Mouse (Mus musculus): ENCODE results near the gene Olfr91. TPM values are rescaled to one million over a fixed set of nuclear protein-coding genes. Genes with fewer than 3 reads are reported as not detected.

Olfr91 gene
- polyA plus RNA-seq (2012; rRNA removed; ENCODE audit: low replicate concordance): not detected in 2 replicates

DNA sequence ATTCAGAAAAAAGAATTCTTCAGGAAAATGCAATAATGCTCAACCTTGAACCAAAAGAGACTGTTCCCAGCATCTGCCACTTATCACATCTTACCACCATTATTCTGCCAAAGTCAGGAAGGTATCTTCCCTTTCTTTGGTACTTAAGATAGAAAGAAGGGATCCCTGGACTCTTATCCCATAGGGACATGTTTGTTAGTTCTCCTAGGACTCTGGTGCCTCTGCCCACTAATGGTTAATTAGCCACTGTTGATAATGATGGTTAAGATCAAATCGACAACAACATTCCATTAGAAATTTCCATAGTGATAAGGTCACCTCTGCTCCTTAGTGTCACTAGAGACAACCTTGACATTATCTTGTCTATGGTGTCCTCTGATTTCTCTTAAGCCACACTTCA, at the start of gene Olfr91:
Gene Olfr91 (minus strand): TSS at position 101 of the 400 bp plus-strand sequence.

DNA sequence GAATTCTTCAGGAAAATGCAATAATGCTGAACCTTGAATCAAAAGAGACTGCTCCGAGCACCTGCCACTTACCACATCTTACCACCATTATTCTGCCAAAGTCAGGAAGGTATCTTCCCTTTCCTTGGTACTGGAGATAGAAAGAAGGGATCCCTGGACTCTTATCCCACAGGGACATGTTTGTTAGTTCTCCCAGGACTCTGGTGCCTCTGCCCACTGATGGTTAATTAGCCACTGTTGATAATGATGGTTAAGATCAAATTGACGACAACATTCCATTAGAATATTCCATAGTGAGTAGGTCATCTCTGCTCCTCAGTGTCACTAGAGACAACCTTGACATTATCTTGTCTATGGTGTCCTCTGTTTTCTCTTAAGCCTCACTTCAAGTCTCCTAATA, 21.9 kb upstream of the Olfr91 start, which contains the start of gene Olfr92:
Gene Olfr92 (minus strand): TSS at position 101 of the 400 bp plus-strand sequence.

DNA sequence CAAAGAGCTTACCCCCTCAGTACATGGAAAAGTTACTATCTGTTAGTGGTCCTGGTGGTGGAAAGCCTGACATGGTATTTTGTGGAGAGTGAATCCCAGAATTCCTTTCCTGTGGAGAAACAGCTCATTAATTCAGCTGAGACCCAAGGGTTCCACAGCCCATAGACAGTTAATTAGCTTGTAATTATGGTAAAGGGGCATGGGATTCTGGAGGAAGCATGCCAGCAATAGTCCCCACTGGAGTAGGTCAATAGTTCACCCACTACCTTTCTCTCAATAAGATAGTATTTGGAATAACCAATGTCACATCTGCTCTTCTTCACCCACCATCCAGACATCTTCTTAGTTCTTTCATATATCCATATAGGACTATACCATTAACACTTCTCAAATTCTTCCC, 9.7 kb downstream of the Olfr91 start, which contains the start of gene Olfr90:
Gene Olfr90 (minus strand): TSS at position 101 of the 400 bp plus-strand sequence.

DNA sequence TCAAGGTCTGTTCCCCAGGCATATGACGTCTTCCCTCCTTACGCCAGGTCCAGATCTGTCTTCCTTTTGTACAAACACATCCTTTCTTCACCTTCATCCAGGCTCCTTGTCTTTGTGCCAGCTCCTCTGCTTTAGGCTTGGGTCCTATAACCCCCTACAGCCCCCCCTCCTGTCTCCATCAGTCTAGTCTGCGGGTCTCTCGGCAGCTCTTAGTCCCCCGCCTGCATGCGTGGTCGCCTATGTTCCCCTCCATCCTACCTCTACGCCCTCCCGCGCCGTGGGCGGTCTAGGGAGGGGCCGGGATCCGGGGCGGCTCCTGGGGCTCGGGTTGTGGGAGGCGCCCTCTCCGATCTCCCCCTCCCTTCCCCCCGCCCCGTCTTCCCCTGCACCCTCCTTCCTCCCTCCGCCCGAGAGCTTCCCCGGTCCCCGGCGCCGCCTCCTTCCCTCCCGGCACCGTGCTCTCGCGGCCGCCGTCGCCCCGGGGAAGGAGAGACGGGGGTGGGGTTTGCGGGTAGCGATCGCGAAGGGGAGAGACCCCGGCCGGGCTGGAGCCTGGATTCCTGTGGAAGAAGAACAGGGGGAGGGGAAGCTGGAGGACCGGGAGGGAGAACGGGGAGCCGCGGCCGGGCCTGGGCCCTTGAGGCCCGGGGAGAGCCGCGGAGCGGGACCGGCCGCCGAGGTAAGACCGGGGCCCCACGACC, 52.3 kb downstream of the Olfr91 start, which contains the start of gene Gabbr1:
Gene Gabbr1 (plus strand): TSS at position 356 of the 701 bp plus-strand sequence.

Other genes with a start within 250 kb of the Olfr91 start
- gene Trim15, start 231.1 kb downstream of the Olfr91 start, polyA plus RNA-seq (2012; rRNA removed; ENCODE audit: low replicate concordance): 0.10 TPM in 1 of 2 replicates, not detected in the other
- 0.04 and 0.06 TPM in 2 replicates for gene Trim10, start 228.7 kb downstream of the Olfr91 start, polyA plus RNA-seq (2012; rRNA removed; ENCODE audit: low replicate concordance)
- not detected in 2 replicates for gene Trim40, start 208.2 kb downstream of the Olfr91 start, polyA plus RNA-seq (2012; rRNA removed; ENCODE audit: low replicate concordance)
- not detected in 2 replicates for gene Trim31, start 200.2 kb downstream of the Olfr91 start, polyA plus RNA-seq (2012; rRNA removed; ENCODE audit: low replicate concordance)
- 0.54 and 2.1 TPM in 2 replicates for gene Rnf39, start 155.4 kb downstream of the Olfr91 start, polyA plus RNA-seq (2012; rRNA removed; ENCODE audit: low replicate concordance)
- gene Ppp1r11, start 146.5 kb downstream of the Olfr91 start, polyA plus RNA-seq (2012; rRNA removed; ENCODE audit: low replicate concordance): 34.2 and 43.5 TPM in 2 replicates
- 25.6 and 47.3 TPM in 2 replicates for gene Znrd1, start 139.7 kb downstream of the Olfr91 start, polyA plus RNA-seq (2012; rRNA removed; ENCODE audit: low replicate concordance)
- 2.5 and 4.2 TPM in 2 replicates for gene Znrd1as, start 139.7 kb downstream of the Olfr91 start, polyA plus RNA-seq (2012; rRNA removed; ENCODE audit: low replicate concordance)
- gene 2410137M14Rik, start 117.0 kb downstream of the Olfr91 start, polyA plus RNA-seq (2012; rRNA removed; ENCODE audit: low replicate concordance): 0.19 TPM in 1 of 2 replicates, not detected in the other
- 0.19 and 0.95 TPM in 2 replicates for gene H2-M5, start 108.7 kb downstream of the Olfr91 start, polyA plus RNA-seq (2012; rRNA removed; ENCODE audit: low replicate concordance)
- gene Zfp57, start 97.1 kb downstream of the Olfr91 start, polyA plus RNA-seq (2012; rRNA removed; ENCODE audit: low replicate concordance): 7.8 and 20.5 TPM in 2 replicates
- not detected in 2 replicates for gene Mog, start 74.9 kb downstream of the Olfr91 start, polyA plus RNA-seq (2012; rRNA removed; ENCODE audit: low replicate concordance)
- 30.9 and 71.8 TPM in 2 replicates for gene Gabbr1, start 52.3 kb downstream of the Olfr91 start, polyA plus RNA-seq (2012; rRNA removed; ENCODE audit: low replicate concordance)
- gene Olfr90, start 9.8 kb downstream of the Olfr91 start, polyA plus RNA-seq (2012; rRNA removed; ENCODE audit: low replicate concordance): not detected in 2 replicates
- not detected in 2 replicates for gene Olfr92, start 21.8 kb upstream of the Olfr91 start, polyA plus RNA-seq (2012; rRNA removed; ENCODE audit: low replicate concordance)
- not detected in 2 replicates for gene Olfr93, start 63.2 kb upstream of the Olfr91 start, polyA plus RNA-seq (2012; rRNA removed; ENCODE audit: low replicate concordance)
- 0.54 and 3.7 TPM in 2 replicates for gene Ubd, start 95.6 kb upstream of the Olfr91 start, polyA plus RNA-seq (2012; rRNA removed; ENCODE audit: low replicate concordance)
- gene Olfr94, start 102.7 kb upstream of the Olfr91 start, polyA plus RNA-seq (2012; rRNA removed; ENCODE audit: low replicate concordance): not detected in 2 replicates
- gene Olfr95, start 114.8 kb upstream of the Olfr91 start, polyA plus RNA-seq (2012; rRNA removed; ENCODE audit: low replicate concordance): not detected in 2 replicates
- not detected in 2 replicates for gene Olfr96, start 121.9 kb upstream of the Olfr91 start, polyA plus RNA-seq (2012; rRNA removed; ENCODE audit: low replicate concordance)
- gene Olfr97, start 139.1 kb upstream of the Olfr91 start, polyA plus RNA-seq (2012; rRNA removed; ENCODE audit: low replicate concordance): not detected in 2 replicates
- not detected in 2 replicates for gene Olfr98, start 165.5 kb upstream of the Olfr91 start, polyA plus RNA-seq (2012; rRNA removed; ENCODE audit: low replicate concordance)
- gene H2-M3, start 171.9 kb upstream of the Olfr91 start, polyA plus RNA-seq (2012; rRNA removed; ENCODE audit: low replicate concordance): 11.0 and 14.5 TPM in 2 replicates
- gene Olfr99, start 185.2 kb upstream of the Olfr91 start, polyA plus RNA-seq (2012; rRNA removed; ENCODE audit: low replicate concordance): not detected in 2 replicates
- not detected in 2 replicates for gene Olfr101, start 206.0 kb upstream of the Olfr91 start, polyA plus RNA-seq (2012; rRNA removed; ENCODE audit: low replicate concordance)
- gene Olfr102, start 218.8 kb upstream of the Olfr91 start, polyA plus RNA-seq (2012; rRNA removed; ENCODE audit: low replicate concordance): not detected in 2 replicates
- gene Olfr103, start 241.4 kb upstream of the Olfr91 start, polyA plus RNA-seq (2012; rRNA removed; ENCODE audit: low replicate concordance): not detected in 2 replicates